Mouse (Mus musculus) urinary bladder, postnatal 10 days (tissue): Measurements from ENCODE around the gene Lnx2.

Source experiments
- DNase-seq: peaks from one replicate; pipeline ENCODE4 v3.0.0; 2022; ENCODE audit warnings: low spot score

Lnx2 gene

DNA sequence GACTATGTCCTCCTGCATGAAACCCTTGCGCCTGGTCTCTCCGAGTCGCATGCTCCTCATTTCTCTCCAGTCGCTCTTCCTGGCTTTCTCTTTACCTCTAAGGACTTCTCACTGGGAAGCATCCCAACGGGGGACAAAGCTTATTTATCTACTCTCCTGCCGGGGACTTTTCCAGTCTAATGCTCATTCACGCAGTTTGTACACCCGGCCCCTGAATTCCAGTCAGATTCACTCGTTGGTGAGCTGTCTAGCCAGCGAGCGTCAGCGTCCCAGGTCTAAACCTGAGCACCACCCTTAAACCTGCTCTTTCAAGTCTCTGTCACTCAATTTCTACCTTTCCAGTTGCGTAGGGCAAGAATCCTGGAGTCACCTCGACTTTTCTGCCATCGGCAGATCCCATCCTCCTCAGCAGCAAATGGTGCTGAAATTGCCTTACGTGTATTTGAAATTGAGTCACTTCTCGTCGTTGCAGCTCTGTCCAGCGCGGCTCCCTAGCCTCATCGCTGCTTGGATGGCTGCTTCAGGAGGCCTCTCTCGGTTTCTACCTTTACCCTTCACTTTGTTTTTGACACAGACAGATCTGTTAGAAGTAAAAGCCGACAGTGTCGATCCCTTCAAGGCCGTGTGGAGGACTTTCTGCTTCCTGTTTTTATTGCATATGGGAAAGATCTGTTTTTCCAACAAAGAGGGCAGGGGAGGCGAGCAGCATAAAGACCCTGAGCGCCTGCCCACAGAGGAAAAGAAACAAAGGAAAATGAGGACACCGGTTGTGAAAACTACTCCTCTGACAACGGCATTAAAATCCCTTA lies 24.7 kb downstream of the Lnx2 start:
- no peak for DNase-seq

DNA sequence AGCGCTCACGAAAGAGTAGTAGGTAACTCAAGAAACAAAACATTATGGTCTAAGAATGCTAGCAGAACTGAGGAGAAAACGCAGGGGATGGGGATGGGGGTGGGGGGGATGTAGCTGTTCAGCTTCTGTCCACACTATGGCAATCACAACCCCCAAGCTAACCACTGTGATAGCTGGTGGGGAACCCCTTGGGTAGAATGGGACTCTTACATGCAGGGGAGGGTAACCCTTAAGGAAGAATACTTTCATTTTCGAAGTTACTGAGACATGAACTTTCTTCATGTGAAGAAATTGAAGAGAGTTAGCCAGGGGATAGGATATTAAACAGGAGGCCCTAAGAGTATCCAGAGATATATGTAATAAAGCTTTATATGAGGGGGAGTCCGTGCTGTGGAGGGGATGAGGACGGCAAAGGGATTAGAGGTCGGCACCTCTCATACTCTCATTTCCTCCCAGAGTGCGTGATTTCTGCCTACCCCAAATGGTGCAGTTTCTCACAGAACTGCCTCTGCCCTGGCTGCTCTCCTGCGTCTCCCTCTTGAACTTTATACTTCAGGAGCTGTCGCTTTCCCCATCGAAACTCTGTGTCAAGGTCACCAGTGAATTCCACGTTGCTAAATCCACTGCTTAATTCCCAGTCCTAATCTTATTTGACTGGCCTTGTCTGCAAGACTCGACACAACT lies 25.4 kb downstream of the Lnx2 start:
- no peak for DNase-seq

DNA sequence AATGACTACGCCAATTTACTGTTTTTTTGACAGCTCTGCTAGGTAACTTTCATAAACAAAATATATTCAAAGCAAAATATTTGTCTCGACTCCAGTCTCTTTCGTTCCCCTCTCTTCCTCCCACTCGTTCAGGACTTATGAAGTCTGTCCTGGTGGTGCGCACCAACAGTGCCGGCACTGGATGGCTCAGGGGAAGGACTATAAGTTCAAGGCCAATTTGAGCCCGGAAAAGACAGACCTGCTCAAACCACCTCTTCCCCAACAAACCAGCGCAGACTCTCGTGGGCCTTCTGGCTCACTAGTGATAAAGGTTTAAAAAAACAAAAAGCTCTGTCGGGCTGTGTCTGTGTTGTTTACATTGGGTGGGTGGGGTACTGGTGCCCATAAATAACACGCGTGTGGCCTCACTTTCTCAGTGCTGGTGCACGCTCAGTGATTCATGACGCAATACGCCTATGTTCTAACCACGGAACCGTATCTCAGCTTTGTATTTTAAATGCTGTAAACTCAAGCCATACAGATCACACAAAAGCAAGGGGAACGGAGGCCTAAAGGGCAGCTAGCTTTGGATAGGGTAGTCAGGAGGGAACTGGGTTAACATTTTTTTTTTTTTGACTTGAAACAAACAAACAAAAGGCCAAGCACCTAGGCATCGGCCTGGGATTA lies 26.7 kb downstream of the Lnx2 start:
- no peak for DNase-seq

DNA sequence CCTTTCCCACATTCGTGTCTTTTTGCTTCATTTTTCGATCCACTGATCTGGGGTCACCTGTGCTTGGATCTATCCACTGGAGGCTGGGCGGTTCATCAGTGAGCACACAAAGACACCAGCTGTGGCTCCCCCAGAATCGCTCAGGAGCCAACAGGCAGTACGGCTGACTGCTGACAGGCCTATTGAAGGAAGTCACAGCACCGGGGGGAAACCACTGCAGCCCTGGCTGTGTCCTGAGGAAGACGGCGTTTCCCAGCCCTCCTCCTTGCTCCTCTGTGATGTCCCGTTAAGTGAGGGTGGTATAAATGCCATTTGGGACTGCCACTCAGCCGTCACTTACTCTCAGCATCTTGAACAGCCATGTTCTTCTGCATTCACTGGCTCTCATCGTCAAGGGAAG lies 30.5 kb downstream of the Lnx2 start:
- DNase-seq: no peak

GRCm38 (mm10) chr5:147045311-147045710 lies 31.1 kb downstream of the Lnx2 start:
- no peak for DNase-seq

DNA sequence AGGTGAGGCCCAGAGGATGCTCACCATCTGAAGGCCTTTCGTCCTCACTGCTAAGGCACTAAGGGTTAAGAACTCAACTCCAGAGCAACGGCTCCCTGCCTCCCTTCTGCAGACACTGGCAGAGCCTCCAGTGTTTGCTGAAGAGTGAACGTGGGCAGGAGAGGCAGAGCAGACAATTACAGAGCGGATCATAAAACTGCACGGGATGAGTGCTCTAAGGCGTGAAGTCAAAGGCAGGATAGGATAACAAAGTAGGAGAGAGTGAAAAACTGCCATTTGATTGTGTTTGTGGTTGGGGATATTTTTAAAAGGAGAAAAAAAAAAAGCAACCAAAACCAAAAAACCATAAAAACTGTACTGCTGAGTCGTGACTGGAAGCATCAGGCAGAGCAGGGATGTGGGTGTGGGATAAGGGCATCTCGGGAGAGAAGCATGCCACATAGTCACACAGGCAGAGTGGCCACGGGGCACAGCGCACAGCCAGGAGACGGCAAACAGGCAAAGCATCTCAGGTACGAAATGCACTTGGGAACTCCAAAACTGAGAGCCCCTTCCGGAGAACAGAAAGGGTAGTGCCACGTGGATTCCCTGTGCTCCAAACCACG lies 33.0 kb downstream of the Lnx2 start:
- DNase-seq: no peak

DNA sequence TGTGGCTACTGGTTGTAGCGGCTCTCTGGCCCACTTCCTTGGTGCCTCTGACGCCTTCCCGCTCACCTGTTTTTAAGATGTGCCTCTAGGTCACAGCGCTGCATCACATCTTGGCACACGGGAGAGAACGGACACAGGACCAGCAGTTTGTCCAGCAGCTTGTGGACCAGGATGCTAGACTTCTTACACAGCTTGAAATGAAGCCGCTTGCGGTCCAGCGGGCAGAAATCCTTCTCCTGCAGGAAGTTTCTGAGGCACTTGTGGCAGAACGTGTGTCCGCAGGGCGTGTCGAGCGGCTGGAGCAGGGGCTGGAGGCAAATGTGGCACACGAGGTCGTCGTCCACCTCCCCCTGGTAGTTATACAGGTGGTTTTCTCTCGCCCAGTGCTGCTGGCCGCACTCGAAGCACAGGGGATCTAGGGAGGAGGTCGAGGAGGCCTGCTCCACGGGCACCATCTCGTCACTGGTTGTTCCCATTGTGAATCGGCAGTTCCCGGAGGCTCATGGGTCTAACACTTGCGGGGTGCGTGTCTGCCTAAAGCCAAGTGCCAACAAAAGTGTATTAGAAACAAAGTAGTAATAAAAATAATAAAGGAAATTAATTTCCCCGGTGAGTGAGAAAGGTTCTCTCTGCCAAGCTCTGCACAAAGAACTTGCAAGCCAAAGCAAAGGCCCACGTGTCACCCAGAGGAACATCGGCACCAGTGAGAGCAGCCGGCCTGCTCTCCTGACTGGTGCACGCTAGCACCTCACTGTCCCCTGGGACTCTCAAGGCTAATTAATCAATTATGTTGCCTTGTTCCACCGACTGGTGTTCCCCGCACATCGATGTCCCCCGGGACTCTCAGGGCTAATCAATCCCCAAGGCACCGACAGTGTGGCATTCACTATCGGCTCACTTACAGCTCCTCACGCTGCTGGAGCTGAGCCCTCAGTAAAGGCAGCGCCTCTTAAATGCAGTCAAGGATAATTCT lies 34.1 kb downstream of the Lnx2 start:
- no peak for DNase-seq

- no peak for DNase-seq
These were observed 37.0 kb downstream of the Lnx2 start for GRCm38 (mm10) chr5:147039394-147039793.

DNA sequence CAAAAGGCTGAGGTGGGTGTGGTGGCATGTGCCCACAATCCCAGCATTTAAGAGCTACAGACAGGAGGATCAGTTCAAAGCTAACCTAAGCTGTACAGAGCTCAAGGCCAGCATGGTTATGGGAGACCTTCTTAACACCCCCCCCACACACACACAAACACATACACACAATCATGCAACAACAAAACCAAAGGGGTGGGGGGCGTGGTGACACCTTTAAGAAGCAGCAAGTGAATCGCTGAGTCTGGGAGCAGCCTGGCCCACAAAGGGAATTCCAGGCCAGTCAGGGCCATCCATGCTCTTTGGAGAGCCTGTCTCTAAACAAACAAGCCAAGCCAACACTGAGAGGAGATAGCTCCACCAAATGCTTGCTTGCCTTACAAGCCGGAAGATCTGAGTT lies 38.8 kb downstream of the Lnx2 start:
- no peak for DNase-seq

GRCm38 (mm10) chr5:147036661-147037060 lies 39.7 kb downstream of the Lnx2 start:
- DNase-seq: no peak

DNA sequence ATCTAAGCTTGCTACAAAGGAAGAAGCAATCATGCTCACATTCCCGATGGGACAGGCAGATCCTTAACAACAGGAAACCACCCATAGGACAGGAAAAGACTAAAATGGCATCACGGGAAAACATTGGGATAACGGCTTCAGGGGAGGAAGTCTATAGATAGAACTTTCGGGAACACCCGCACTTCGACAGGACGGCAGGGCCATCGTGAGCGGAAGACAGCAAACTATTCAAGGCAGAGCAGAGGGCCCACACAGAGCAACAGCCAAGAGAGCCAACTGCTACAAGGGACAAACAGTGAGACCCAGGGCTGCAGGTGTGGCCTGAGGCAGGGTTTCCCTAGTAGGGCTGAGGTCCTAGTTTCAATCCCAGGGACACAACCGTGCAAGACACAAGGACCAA lies 40.4 kb downstream of the Lnx2 start:
- DNase-seq: no peak

DNA sequence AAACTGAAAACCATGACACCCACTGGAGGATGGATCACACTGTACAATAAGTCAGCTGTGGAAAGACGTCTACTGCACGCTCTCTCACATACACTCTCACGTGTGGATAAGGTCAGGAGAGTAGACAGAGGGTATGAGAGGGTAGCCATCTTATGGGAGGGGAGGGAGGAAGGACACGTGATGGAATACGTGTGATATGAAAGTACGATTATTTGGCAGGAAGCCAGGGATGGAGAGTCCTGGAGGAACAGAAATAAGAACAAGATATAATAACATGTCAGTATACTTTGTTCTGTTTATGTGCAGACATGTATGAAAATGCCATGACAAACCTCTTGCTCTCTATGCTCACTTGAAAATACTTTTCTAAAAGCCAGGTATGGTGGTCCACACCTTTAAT lies 41.1 kb downstream of the Lnx2 start:
- DNase-seq: no peak

DNA sequence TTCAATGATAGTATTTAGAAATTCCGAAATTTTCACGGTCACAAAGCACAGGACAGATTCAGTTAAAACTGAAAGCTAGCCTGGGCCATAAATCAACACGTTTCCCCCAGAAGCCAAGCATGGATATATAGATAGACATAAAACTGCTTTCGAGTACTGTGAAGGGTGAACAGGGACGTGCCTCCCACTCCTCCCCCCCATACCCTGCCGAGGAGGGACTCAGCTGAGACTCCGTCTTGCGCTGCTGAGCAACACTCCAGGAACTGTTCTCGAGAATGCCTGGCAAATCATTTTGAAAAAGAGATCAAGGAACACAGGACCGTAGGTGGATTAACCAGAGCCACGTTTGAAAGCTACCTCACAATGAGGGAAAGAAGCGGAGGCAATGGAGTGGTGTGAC lies 42.1 kb downstream of the Lnx2 start:
- DNase-seq: no peak

DNA sequence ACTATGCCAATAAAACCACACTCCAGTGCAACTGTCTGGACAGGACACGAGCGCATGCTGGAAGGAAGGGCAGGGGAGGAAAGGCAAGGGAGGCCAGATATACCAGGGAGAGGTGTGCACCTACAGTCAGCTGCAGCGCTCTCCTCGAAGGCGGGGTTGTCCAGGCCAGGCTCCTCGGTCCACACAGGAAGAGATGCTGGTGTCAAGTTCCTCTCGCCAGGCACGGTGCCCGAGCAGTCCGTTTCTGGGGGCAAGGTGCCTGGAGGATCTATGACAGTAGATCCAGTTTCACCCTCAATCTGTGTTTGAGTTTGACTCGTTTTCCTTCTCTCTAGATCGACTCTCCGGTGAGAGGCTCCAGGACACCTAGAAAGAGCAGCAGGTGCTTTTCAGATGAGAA lies 43.2 kb downstream of the Lnx2 start:
- no peak for DNase-seq

DNA sequence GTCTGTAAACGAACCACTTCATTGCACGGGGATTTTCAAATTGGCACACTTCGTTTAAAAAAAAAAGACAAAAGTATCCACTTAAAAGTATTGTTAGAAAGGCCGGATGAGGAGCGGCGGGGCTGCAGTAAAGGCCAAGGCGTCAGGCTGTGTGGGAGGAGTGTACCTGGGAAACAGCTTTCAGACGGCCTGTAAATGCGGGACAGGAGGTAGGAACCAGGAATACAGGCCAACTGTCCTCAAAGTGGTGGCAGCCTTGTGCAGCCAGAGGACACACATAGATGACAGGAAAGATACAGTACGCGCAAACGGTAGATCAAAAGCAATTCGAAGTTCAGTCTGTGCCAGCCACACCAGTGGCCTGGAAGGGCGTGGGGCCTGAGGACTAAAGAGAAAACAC lies 45.1 kb downstream of the Lnx2 start:
- no peak for DNase-seq

DNA sequence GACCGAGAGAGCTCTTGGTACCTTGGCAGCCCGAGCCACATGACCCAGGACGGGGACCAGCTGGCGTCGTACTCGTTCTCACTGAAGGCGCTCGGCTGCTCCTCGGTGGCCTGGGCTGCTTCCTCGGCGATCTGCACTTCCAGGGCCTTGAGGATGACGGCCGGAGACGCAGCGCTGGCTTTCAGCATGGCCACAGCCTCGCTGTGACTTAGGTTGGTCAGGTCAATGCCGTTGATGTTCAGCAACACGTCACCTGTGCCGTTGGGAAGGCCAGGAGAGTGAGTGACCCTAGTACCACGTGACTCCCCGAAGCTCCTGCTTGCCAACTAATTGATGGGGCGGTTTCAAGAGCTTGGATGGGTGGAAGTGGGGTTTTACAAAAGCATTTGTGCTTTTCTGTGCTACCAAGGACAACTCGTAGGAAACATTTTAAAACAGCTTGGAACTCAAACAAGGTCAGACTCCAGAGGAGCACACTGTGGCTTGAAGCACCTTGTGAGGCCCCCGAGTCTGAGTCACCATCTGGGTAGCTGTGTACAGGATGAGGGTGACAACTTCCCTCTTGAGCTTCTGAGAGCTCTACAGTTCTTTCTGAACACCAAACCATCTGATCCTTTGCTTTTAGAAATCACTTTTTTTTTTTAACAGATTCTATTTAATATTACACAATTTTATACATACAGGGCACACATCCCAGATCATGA lies 51.9 kb downstream of the Lnx2 start:
- DNase-seq: no peak

- no peak for DNase-seq
These were observed 53.0 kb downstream of the Lnx2 start for GRCm38 (mm10) chr5:147023245-147023970.

- DNase-seq: no peak
These were observed 54.7 kb downstream of the Lnx2 start for GRCm38 (mm10) chr5:147021546-147022265.

- DNase-seq: no peak
These were observed 55.8 kb downstream of the Lnx2 start for GRCm38 (mm10) chr5:147020579-147020978.

GRCm38 (mm10) chr5:147018761-147019160 lies 57.6 kb downstream of the Lnx2 start:
- DNase-seq: no peak
